Mouse (Mus musculus) adrenal gland, postnatal 4 days (tissue): ENCODE measurements at regions not wholly inside any gene's neighbourhood (a gene's known extent, or its start where the extent isn't known, plus 50 kb on each side); places are given as distances from the start of the nearest gene placed in this dataset.

Experiments
- DNase-seq, 2 experiments: peaks; one replicate each; pipeline ENCODE4 v3.0.0; 2021 to 2022; ENCODE audit warnings: low spot score in 2 of 2, mixed read lengths in 2 of 2

GRCm38 (mm10) chr1:193951936-193952335 lies 581.8 kb upstream of the Camk1g start:
- no peak for DNase-seq

DNA sequence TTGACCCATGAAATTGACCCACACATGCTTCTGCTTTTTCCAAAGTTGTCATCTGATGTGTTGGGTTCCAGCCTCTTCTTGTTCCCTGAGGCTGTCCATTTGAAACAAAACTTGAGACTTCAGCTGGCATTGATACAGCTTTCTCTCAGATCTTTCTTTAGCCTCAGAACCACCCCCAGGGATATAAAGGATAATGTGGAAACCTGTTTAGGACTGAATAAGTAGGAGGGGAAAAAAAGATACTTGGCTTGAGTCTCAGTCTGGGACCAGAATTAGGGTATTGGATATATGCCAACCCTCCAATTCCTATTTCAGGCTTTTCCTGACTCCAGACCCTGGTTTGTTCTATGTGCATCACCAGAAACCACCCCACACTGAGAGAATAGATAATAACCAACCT lies 579.7 kb upstream of the Camk1g start:
- no peak for DNase-seq

DNA sequence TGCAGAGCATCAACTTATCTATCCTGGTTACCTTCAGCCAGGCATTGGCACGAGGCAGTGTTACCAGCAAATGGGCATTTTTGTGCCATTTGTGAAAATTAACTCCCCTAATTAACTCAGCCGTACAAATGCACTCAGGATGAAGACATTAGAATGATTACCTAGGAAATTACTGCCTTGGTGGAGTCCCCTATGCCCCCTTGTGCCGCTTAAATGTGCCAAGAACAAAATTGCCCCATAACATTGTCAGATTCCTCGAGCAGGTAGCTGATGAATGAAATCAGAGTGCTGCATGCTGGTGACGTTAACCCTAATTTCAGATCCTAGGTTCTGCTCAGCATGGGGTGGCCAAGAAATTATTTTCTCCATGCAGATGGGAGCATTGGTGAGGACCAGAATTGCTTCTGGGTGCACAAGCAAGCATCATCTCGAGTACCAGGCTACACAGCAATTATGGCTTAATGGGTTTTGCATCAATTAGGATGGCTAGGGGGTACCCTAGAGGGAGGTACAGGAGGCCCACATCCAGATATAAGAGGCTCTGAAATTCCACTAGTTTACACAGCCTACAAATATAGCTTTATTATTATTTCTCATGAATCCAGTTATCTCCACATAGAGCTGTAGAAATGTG lies 577.0 kb upstream of the Camk1g start:
- no peak for DNase-seq

GRCm38 (mm10) chr1:193935969-193936368 lies 565.9 kb upstream of the Camk1g start:
- no peak for DNase-seq

GRCm38 (mm10) chr1:193934308-193934707 lies 564.2 kb upstream of the Camk1g start:
- DNase-seq: no peak

GRCm38 (mm10) chr1:193931131-193931729 lies 561.1 kb upstream of the Camk1g start:
- no peak for DNase-seq

DNA sequence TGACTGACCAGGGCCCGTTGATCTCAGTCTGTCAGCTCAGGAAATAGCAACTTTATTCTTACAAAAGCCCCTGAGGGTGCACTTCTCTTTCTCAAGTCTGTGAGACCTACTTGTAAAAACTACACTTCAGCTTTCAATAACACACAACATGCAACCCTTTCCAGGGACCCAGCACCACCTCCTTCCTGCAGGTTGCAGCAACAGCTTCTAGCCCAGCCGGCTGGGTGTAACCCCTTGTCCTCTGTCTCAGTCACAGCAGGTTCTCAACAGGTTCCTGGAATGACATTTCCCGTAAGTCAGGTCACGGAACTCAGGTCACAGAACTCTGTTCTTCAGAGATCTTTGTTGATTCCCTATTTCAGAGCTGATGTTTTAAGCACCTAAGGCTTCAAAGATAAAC lies 558.5 kb upstream of the Camk1g start:
- DNase-seq: no peak

DNA sequence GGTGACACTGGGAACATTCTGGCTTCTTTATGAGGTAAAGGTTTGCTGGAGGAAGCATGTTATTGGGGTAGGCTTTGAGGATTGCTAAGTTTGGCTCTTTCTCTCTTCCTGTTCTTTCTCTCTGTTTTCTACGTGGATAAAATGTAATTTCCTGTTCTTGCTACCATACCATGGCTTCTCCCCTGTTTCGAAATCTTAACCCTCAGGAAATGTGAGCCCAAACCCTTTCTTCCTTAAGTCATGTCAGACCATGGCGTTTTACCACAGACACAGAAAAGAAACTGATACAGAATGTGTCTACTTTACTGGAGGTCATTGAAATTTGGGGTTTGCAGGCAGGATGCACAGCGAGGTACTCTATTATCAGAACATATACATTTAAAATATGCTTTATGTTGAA lies 552.7 kb upstream of the Camk1g start:
- no peak for DNase-seq

DNA sequence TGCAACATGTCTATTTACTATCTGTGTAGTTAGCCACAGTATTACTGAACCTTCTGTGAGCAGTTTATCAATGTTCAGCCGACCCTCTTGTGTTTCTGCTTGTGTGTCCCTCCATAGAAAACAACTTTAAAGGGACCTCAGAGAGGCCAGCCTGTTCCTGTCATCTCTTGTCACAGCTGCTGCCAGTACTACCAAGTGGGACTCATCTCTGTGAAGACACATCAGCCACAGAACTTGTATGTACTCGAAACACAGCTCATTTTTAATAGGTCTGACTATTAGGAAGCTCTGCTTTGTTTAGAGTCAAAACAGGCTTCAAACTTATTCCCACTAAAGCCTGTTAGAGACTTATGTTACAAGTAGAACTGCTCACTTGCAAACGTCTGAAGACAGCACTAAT lies 549.1 kb upstream of the Camk1g start:
- DNase-seq: no peak

DNA sequence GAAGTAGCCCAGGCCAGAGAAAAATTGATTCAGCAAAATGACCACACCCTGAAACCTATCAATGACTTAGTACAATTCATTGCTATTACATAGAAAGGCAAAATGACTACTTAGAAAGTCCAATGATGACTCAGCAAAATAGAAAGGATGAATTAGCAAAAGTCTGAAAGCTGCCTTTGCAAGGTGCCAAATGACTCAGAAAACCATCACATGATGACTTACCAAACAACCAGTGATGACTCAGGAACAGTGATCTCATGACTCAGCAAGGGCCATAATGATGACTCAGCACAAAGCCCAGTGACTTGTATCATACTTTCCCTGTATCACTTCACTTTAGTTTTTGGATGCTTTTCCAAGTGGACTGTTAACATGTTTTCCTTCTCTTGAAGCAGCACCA lies 535.6 kb upstream of the Camk1g start:
- no peak for DNase-seq

DNA sequence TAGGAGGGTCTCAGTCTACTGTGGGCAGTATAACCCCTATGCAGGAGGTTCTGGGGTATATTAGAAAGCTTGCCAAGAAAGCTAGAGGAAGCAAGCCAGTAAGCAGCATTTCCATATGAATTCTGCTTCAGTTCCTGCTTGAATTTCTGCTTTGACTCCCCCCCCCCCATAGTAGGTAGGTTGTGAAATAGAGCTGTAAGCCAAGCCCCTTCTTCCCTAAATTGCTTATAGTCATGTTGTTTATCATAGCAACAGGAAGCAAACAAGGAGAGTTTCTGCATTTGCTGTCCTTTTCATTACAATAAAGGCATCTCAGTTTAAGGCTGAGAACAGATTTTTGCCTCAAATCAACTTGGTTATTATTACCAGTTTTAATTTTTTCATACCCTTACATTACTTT lies 524.0 kb upstream of the Camk1g start:
- DNase-seq: no peak

GRCm38 (mm10) chr1:193876540-193876939 lies 506.4 kb upstream of the Camk1g start:
- DNase-seq: no peak

DNA sequence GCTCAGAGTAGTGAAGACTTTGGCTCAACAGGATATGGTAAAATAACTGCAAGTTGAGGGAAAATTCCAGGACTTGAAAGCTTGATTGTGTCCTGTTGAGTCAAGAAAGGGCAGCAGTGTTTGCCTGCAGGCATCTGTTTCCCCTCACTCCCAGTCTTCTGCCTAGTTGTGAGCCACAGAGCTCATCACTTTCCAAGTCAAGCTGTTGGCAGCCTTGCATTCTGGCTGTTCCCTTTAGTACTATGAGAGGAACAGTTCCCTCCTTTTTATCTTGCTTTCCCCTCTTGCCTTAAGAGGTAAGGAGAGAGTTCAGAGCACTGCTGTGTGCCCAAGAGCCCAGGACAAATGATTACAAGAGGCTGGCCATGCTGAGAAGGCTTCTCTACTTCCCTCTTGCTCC lies 506.0 kb upstream of the Camk1g start:
- no peak for DNase-seq

GRCm38 (mm10) chr1:193875287-193875686 lies 505.2 kb upstream of the Camk1g start:
- DNase-seq: no peak

DNA sequence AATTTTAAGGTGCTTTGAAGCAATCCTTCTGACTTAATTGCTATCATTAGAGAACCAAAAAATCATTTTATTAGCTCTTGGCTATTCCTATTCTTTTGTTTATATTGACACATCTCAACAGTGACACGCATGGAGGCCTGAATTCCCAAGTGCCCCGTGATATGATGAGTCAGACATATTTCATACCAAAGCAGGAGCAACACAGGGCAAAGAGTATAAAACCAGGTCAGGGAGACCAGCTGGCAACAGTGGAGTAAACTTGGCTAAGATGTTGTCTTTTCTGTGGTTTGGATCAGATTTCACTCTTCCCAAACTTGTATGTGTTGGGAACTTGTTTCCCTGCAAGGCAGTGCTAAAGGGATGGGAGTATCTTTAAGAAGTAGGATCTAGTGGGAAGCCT lies 500.6 kb upstream of the Camk1g start:
- no peak for DNase-seq

DNA sequence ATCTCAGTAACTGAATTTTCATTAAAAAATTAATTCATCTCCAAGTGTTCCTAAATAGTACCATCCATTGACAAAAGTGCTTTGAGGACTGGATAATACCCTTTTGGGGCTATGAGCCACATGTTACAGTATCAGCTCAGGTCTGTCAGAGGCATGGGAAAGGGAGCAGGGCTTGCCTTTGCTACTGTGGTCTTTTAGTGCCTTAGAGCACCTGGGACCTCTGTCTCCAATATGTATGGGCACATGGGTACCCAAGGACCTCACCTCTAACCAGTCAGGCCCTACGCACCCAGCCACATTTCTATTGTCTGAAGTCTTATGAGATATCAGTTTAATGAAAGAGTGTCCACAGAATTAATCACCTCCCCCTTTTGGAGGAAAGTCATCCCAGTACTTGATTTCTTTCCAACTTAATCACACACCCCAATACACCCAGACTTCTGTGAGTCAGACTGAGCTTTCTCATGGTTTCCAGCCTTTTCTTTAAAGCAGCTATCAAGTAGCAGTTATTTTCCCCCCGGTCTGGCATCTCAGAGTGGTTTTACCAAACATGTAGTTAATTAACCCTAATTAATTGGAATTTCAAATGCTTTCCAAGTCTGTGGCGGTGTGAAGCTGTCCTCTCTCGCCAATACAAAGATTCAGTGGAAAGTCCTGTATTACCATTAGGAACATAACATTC lies 498.7 kb upstream of the Camk1g start:
- no peak for DNase-seq

GRCm38 (mm10) chr1:193860767-193861299 lies 490.7 kb upstream of the Camk1g start:
- no peak for DNase-seq

DNA sequence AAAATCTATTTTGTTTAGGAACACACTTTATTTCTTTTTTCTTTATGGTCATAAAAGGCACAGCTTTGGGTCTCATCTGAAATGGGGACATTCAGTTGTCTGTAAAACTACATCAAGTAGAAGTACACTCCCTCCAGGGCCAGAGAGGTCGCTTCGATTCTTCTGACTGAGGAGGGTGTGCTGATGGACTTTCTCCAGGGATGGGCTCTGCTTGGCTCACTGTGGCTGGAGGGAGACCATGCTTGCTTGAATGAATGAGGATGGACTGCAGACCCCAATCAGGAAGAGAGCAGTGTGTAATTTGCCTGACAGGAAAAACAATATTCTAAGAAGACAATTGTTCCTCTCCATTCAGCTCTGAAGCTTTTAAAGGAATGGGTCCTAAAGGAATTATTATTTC lies 490.3 kb upstream of the Camk1g start:
- no peak for DNase-seq

- DNase-seq: no peak
Measured at GRCm38 (mm10) chr1:193859257-193860125, 489.4 kb upstream of the Camk1g start.

- no peak for DNase-seq
Measured at GRCm38 (mm10) chr1:193847922-193848321, 477.8 kb upstream of the Camk1g start.

GRCm38 (mm10) chr1:193844868-193845267 lies 474.8 kb upstream of the Camk1g start:
- DNase-seq: no peak

GRCm38 (mm10) chr1:193844461-193844860 lies 474.4 kb upstream of the Camk1g start:
- DNase-seq: no peak
